Mouse (Mus musculus) liver, adult 2 months (tissue): ENCODE measurements around the gene Myo18a. TPM values are rescaled to one million over a fixed set of nuclear protein-coding genes. Genes with fewer than 3 reads are reported as not detected.

Experiments used
- DNase-seq: peaks from one replicate; pipeline ENCODE4 v3.0.0-alpha.2; 2011; ENCODE audit warnings: low read depth, low spot score; ENCODE audit errors: extremely low read depth
- H3K27ac ChIP-seq: fragments of 200-500 bp; replicated peaks from 2 replicates; pipeline ENCODE4 v1.5.1; 2012; ENCODE audit warnings: low read depth, mild to moderate bottlenecking, control low read depth, inconsistent platforms, low read length; ENCODE audit not compliant: insufficient read depth
- H3K27me3 ChIP-seq: fragments of 200-500 bp; 2 replicates; pipeline ENCODE4 v1.6.1; 2012; ENCODE audit warnings: mild to moderate bottlenecking, moderate library complexity, low read length, inconsistent platforms; ENCODE audit not compliant: control insufficient read depth, insufficient read depth
- H3K36me3 ChIP-seq: fragments of 200-500 bp; 2 replicates; pipeline ENCODE4 v1.6.1; 2012; ENCODE audit warnings: low read length, inconsistent platforms; ENCODE audit not compliant: control insufficient read depth, insufficient read depth
- H3K4me1 ChIP-seq: fragments of 200-500 bp; 2 replicates; pipeline ENCODE4 v1.6.1; 2011; ENCODE audit warnings: low read length; ENCODE audit not compliant: control insufficient read depth, insufficient read depth
- H3K4me3 ChIP-seq: fragments of 200-500 bp; 2 replicates; pipeline ENCODE4 v1.5.1; 2011; ENCODE audit warnings: low read depth, mild to moderate bottlenecking, control low read depth, low read length, moderate library complexity; ENCODE audit not compliant: insufficient read depth
- H3K79me2 ChIP-seq: fragments of 200-500 bp; 2 replicates; pipeline ENCODE4 v1.6.1; 2012; ENCODE audit warnings: inconsistent platforms, mild to moderate bottlenecking, low read length, moderate library complexity; ENCODE audit not compliant: control insufficient read depth, insufficient read depth
- H3K9ac ChIP-seq: fragments of 200-500 bp; 2 replicates; pipeline ENCODE4 v1.6.1; 2012; ENCODE audit warnings: low read depth, mild to moderate bottlenecking, control low read depth, inconsistent platforms, low read length
- CTCF ChIP-seq: fragments of 200-500 bp; IDR thresholded peaks from 2 replicates; pipeline ENCODE4 v1.5.1; 2011; ENCODE audit warnings: low read depth, low read length, control low read depth
- POLR2A ChIP-seq: fragments of 200-500 bp; IDR thresholded peaks from 2 replicates; pipeline ENCODE4 v1.6.1; 2011; ENCODE audit warnings: low read length, control low read depth; ENCODE audit not compliant: insufficient read depth; ENCODE audit errors: extremely low read depth
- WGBS: fragments of 180-500 bp; shearing (Covaris S2); methylation state at CpG from one replicate; pipeline ENCODE4 v1.1.7; 2018; 5-methylcytosine and 5-hydroxymethylcytosine counted together
- polyA plus RNA-seq: library from polyadenylated mRNA; depleted of rRNA; stranded (reverse); fragments of >200 nt; gene quantifications from 2 replicates; pipeline ENCODE4 v1.2.3, GENCODE M21; 2012
- total RNA-seq: library from RNA; depleted of rRNA; stranded (reverse); fragments of >200 nt; gene quantifications from 2 replicates; pipeline ENCODE4 v1.2.3, GENCODE M21; 2014

The Myo18a gene
- total and polyA plus RNA-seq, 2 experiments: 28.6 to 42.0 TPM

- Histone ChIP-seq H3K79me2 (peaks cover 6% of the 10 kb centered on the region; the same call in 1 of the 2 replicates), H3K4me3 (no peak overlapping the region), H3K36me3 (peaks cover 36% of the 10 kb centered on the region), H3K27me3 (no peaks in the 10 kb centered on the region), H3K4me1 (peaks cover 18% of the 10 kb centered on the region), H3K9ac (no peak overlapping the region), H3K27ac (no peak overlapping the region)
- no peak for DNase-seq
- no peak for TF ChIP-seq CTCF
- TF ChIP-seq POLR2A: no peak
- 69% methylated on average over 17 of the region's 17 CpGs for WGBS
Observed at GRCm38 (mm10) chr11:77887373-77887960, 124.4 kb downstream of the Myo18a start.

GRCm38 (mm10) chr11:77888846-77889245 is 125.8 kb downstream of the Myo18a start:
- TF ChIP-seq POLR2A (no peak), CTCF (no peak)
- Histone ChIP-seq H3K27ac (no peak overlapping the region), H3K27me3 (no peaks in the 10 kb centered on the region), H3K4me3 (no peak overlapping the region), H3K36me3 (peaks cover 30% of the 10 kb centered on the region), H3K9ac (no peak overlapping the region), H3K79me2 (peaks cover 15% of the 10 kb centered on the region; the same call in 1 of the 2 replicates), H3K4me1 (peaks cover 18% of the 10 kb centered on the region)
- DNase-seq: peak; percentile 73
- WGBS: 48% methylated on average over 5 of the region's 5 CpGs

DNA sequence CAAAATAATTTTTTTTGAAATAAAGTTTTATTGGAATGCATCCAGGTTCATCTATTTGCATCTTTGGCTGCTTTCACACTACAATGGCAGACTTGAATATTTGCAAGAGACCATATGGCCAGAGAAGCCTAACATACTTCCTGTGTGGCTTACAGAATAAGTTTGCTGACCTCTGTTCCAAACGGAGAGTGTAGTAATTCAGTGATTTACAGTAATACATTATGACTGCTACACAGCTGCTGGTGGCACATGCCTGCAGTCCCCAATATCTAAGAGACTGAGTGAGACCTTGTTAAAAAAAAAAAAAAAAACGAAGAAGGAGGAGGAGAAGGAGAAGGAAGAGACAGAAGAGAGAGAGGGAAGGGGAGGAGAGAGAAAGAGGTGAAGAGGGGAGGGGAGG is 126.4 kb downstream of the Myo18a start:
- H3K79me2 ChIP-seq: peaks cover 15% of the 10 kb centered on the region; the same call in 1 of the 2 replicates
- DNase-seq: no peak
- H3K4me3 ChIP-seq: no peak overlapping the region
- no peaks in the 10 kb centered on the region for H3K27me3 ChIP-seq
- peaks cover 30% of the 10 kb centered on the region for H3K36me3 ChIP-seq
- WGBS: 5% methylated on average over 1 of the region's 2 CpGs
- H3K27ac ChIP-seq: no peak overlapping the region
- H3K4me1 ChIP-seq: peaks cover 18% of the 10 kb centered on the region
- no peak overlapping the region for H3K9ac ChIP-seq
- TF ChIP-seq POLR2A (no peak), CTCF (no peak)

DNA sequence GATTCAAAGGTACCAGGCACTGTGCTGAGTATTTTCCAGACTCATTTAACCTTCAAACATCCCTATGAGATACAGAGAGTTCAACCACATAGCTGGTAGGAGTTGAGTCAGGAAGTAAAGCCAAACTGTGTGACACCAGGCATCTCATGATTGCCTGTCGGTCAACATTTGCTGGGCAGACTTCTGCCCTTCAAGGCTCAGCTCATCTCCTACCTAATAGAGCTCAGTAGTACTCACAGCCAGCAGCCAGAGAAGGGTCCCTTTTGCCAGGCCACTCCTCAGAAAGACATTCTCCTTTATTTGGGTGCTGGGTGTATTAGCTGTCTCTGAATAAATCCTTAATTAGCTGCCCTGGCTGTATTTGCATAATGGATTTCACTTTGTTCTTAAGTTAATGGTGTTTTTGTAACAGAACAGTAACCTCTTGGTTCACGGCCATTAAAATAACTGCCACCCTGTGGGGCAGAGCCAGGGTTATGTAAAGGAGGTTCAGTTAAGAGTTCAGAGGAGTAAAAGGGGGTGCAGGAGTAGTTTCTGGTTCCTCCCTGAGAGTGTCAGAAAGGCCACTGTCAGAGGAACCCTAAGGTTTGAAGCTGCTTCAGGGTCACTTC is 127.7 kb downstream of the Myo18a start:
- 22% methylated on average over 2 of the region's 2 CpGs for WGBS
- peaks cover 15% of the 10 kb centered on the region; the same call in 1 of the 2 replicates for H3K79me2 ChIP-seq
- H3K36me3 ChIP-seq: peaks cover 30% of the 10 kb centered on the region
- peak overlapping the region; percentile 49; the same call in 1 of the 2 replicates for H3K9ac ChIP-seq
- no peak overlapping the region for H3K4me3 ChIP-seq
- peak; percentile 48 for DNase-seq
- peaks cover 22% of the 10 kb centered on the region for H3K4me1 ChIP-seq
- H3K27ac ChIP-seq: peak overlapping the region; percentile 82
- no peak for TF ChIP-seq CTCF
- TF ChIP-seq POLR2A: no peak
- H3K27me3 ChIP-seq: no peaks in the 10 kb centered on the region

DNA sequence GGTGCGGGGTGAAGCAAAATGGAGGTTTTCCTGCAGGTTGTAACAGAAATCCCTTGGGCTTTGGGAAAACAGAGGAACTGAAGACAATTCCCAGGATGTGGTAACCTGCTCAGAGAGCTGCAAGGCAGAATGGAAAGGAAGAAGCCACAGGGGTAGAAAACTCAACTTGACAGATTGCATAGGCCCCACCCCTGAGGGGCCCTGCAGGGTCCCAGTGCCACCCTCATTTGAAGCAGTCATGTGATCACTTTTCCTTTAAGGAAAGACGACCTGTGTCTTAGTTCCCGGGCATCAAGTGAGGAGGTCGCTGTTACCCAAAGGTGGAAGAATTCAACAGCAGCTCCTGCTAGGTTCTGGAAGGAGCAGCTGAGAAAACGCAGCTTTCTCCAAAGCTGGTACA is 129.8 kb downstream of the Myo18a start:
- 22% methylated on average over 5 of the region's 5 CpGs for WGBS
- Histone ChIP-seq H3K9ac (peak overlapping the region; percentile 86), H3K27me3 (no peaks in the 10 kb centered on the region), H3K4me1 (peaks cover 19% of the 10 kb centered on the region), H3K27ac (peak overlapping the region; percentile 93), H3K79me2 (peaks cover 15% of the 10 kb centered on the region; the same call in 1 of the 2 replicates), H3K36me3 (peaks cover 13% of the 10 kb centered on the region; the same call in 1 of the 2 replicates), H3K4me3 (peak overlapping the region; percentile 67)
- TF ChIP-seq POLR2A: no peak
- TF ChIP-seq CTCF: no peak
- peak; percentile 48 for DNase-seq

- H3K4me3 ChIP-seq: peak overlapping the region; percentile 67
- peak overlapping the region; percentile 86 for H3K9ac ChIP-seq
- peaks cover 12% of the 10 kb centered on the region; the same call in 1 of the 2 replicates for H3K36me3 ChIP-seq
- no peaks in the 10 kb centered on the region for H3K27me3 ChIP-seq
- peak overlapping the region; percentile 93 for H3K27ac ChIP-seq
- WGBS: 24% methylated on average over 6 of the region's 6 CpGs
- no peak for DNase-seq
- peaks cover 15% of the 10 kb centered on the region; the same call in 1 of the 2 replicates for H3K79me2 ChIP-seq
- peaks cover 19% of the 10 kb centered on the region for H3K4me1 ChIP-seq
- TF ChIP-seq CTCF: no peak
- no peak for TF ChIP-seq POLR2A
Observed at GRCm38 (mm10) chr11:77893283-77893682, 130.2 kb downstream of the Myo18a start.
